8 mouse cellular contexts compared by ENCODE assay signal in the genomic region with DNA sequence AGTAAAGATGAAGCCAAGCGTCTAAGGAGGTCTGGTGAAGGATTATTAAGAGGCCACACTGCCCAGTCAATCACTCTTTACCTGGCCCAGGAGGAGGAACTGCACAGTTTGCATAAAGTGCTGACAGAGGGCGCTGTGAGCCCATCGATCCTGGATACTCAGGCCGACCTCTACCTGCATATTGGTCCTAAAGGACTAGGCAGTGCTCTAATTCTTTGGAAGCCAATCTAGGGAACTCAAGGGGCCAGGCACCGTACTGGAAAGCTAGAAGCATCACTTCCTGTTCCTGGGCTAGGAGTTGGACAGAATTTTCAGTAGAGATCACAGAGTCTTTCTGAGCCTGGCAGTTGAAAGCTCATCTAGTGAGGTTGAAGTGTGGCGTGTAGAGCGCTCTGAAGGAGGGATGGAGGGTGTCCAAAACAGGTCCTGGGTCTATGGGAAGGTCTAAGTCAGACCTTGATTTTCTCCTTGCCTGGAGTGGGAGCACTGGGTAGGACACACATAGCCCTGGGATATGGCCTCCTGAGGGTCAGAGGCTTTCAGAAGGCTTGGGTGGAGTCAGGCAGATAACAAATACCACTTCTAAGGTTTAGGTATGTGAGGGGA. TPM values are rescaled to one million over a fixed set of nuclear protein-coding genes. Genes with fewer than 3 reads are reported as not detected.
DNase-seq lines count a peak whose midpoint lies in the region; ATAC-seq and TF ChIP-seq lines count a peak whose summit lies in the region.

No protein-coding gene starts in this region.

- peak; percentile 64 for DNase-seq in layer of hippocampus, adult 11-12 months (ENCODE audit: low spot score)
- DNase-seq in layer of hippocampus, adult 8-10 months (ENCODE audit: low spot score in 2 of 2): no peak
- DNase-seq in G1E (ENCODE audit: low spot score): no peak
- peak; percentile 41 for DNase-seq in heart, postnatal 0 days (ENCODE audit: low spot score)
- peak; percentile 46 to 75 for DNase-seq in spleen, postnatal 10 days (ENCODE audit: low spot score in 2 of 2)
- no peak for DNase-seq in right cerebral cortex, postnatal 36 days (ENCODE audit: low spot score in 2 of 2)

- no peak overlapping the region for H3K4me2 ChIP-seq in heart, postnatal 0 days (ENCODE audit: low read depth, low read length)
- H3K4me2 ChIP-seq in limb, embryonic 15.5 days: no peak overlapping the region

- TF ChIP-seq EP300 in heart, postnatal 0 days (IDR thresholded peaks at IDR 0.05; ENCODE audit: low read depth): no peak

- H3K9me3 ChIP-seq in G1E (replicated peaks): no peaks in the 10 kb centered on the region
- no peaks in the 10 kb centered on the region for H3K9me3 ChIP-seq in heart, postnatal 0 days (replicated peaks; ENCODE audit: control insufficient read depth, low read length)
- H3K9me3 ChIP-seq in limb, embryonic 15.5 days: no peaks in the 10 kb centered on the region

- H3K4me1 ChIP-seq in G1E (ENCODE audit: insufficient read depth, low read depth, low read length): peaks cover 57% of the 10 kb centered on the region
- H3K4me1 ChIP-seq in heart, postnatal 0 days (ENCODE audit: control insufficient read depth, insufficient read depth): peaks cover 15% of the 10 kb centered on the region
- H3K4me1 ChIP-seq in limb, embryonic 15.5 days: peaks cover 35% of the 10 kb centered on the region

- WGBS in heart, postnatal 0 days: 16% methylated on average over 7 of the region's 7 CpGs
- 16% methylated on average over 7 of the region's 7 CpGs for WGBS in limb, embryonic 15.5 days

- H3K27ac ChIP-seq in heart, postnatal 0 days (ENCODE audit: low read depth): peak overlapping the region; percentile 75
- H3K27ac ChIP-seq in limb, embryonic 15.5 days: peak overlapping the region; percentile 22; the same call in 1 of the 2 replicates

- H3K27me3 ChIP-seq in G1E (ENCODE audit: insufficient read depth, low read length): peaks cover 27% of the 10 kb centered on the region
- H3K27me3 ChIP-seq in heart, postnatal 0 days (ENCODE audit: control insufficient read depth, insufficient read depth, low read length): no peaks in the 10 kb centered on the region
- H3K27me3 ChIP-seq in limb, embryonic 15.5 days: no peaks in the 10 kb centered on the region

- H3K36me3 ChIP-seq in G1E (replicated peaks): peaks cover 28% of the 10 kb centered on the region
- 0 out of 2 replicates have a peak, but pooled peaks cover 7% of the 10 kb centered on the region for H3K36me3 ChIP-seq in heart, postnatal 0 days (replicated peaks; ENCODE audit: control insufficient read depth, insufficient read depth, low read length)
- peaks cover 18% of the 10 kb centered on the region for H3K36me3 ChIP-seq in limb, embryonic 15.5 days

- ATAC-seq in G1E (ENCODE audit: extremely low read depth, insufficient number of reproducible peaks, low FRiP score, poor library complexity, severe bottlenecking): no peak
- ATAC-seq in common myeloid progenitor, adult 5-6 weeks (replicated peaks; ENCODE audit: low read depth, poor library complexity, severe bottlenecking): peak; percentile 6; the same call in 1 of the 2 replicates
- ATAC-seq in heart, postnatal 0 days (ENCODE audit: insufficient read depth, low read depth): 0 out of 2 replicates have a peak, but pooled peaks have one; percentile 7
- ATAC-seq in limb, embryonic 15.5 days (ENCODE audit: insufficient number of reproducible peaks, low FRiP score, low TSS enrichment, low read depth): no peak

- no peak overlapping the region for H3K9ac ChIP-seq in heart, postnatal 0 days (replicated peaks; ENCODE audit: low read depth, low read length)
- H3K9ac ChIP-seq in limb, embryonic 15.5 days: 0 out of 2 replicates have a peak overlapping the region, but pooled peaks have one; percentile 14

- H3K4me3 ChIP-seq in G1E (ENCODE audit: low read depth, low read length): no peak overlapping the region
- no peak overlapping the region for H3K4me3 ChIP-seq in heart, postnatal 0 days (ENCODE audit: low read depth, low read length)
- H3K4me3 ChIP-seq in limb, embryonic 15.5 days: no peak overlapping the region

- 0 out of 2 replicates have a peak, but pooled peaks have one; percentile 32 for TF ChIP-seq CTCF in G1E (IDR thresholded peaks at IDR 0.05; ENCODE audit: low read depth, low read length)
- peak; percentile 81 for TF ChIP-seq CTCF in heart, postnatal 0 days (IDR thresholded peaks at IDR 0.05; ENCODE audit: low read depth)

RNA-seq across cellular contexts. Expression of gene Trim46, which starts 4.4 kb away (rescaled TPM):
- 10 to 100 TPM; 74.0 to 89.3 (median 80.2) TPM for total RNA-seq in layer of hippocampus, adult 8-10 months (2022)
- total RNA-seq in G1E (2014; fragmentation: Nextera tagmentation) (1.8 and 10.1 TPM in 2 replicates), G1E (2017) (0.64 and 0.76 TPM in 2 replicates)
- 2.7 and 2.8 TPM in 2 replicates for polyA plus RNA-seq in G1E (2012)
- 0.49 and 7.1 TPM in 2 replicates for total RNA-seq in common myeloid progenitor, adult 5-6 weeks (2017)
- total RNA-seq in heart, postnatal 0 days (2014; rRNA removed; ENCODE audit: low replicate concordance): 0.08 and 0.62 TPM in 2 replicates
- 0.44 and 0.45 TPM in 2 replicates for polyA plus RNA-seq in heart, postnatal 0 days (2015; fragmentation: Nextera tagmentation; extraction: Ambion mirVana)
- polyA plus RNA-seq in limb, embryonic 15.5 days (2015; fragmentation: Nextera tagmentation; extraction: Ambion mirVana): 4.0 and 4.7 TPM in 2 replicates

RNA-seq across cellular contexts. Expression of gene Krtcap2, which starts 4.8 kb away (rescaled TPM):
- total RNA-seq in layer of hippocampus, adult 8-10 months (2022): 10 to 100 TPM; 73.9 to 82.9 (median 79.4) TPM
- 105 and 132 TPM in 2 replicates for total RNA-seq in G1E (2014; fragmentation: Nextera tagmentation)
- 86.4 and 106 TPM in 2 replicates for total RNA-seq in G1E (2017)
- polyA plus RNA-seq in G1E (2012): 145 and 167 TPM in 2 replicates
- total RNA-seq in common myeloid progenitor, adult 5-6 weeks (2017): 142 and 159 TPM in 2 replicates
- total RNA-seq in heart, postnatal 0 days (2014; rRNA removed; ENCODE audit: low replicate concordance): 41.8 and 76.1 TPM in 2 replicates
- 192 and 216 TPM in 2 replicates for polyA plus RNA-seq in heart, postnatal 0 days (2015; fragmentation: Nextera tagmentation; extraction: Ambion mirVana)
- 307 and 334 TPM in 2 replicates for polyA plus RNA-seq in limb, embryonic 15.5 days (2015; fragmentation: Nextera tagmentation; extraction: Ambion mirVana)

RNA-seq across cellular contexts. Expression of gene Dpm3, which starts 8.6 kb away (rescaled TPM):
- 10 to 100 TPM; 44.2 to 67.3 (median 61.7) TPM for total RNA-seq in layer of hippocampus, adult 8-10 months (2022)
- total RNA-seq in G1E (2014; fragmentation: Nextera tagmentation): 13.2 and 13.5 TPM in 2 replicates
- total RNA-seq in G1E (2017): 47.7 and 54.5 TPM in 2 replicates
- 178 and 207 TPM in 2 replicates for polyA plus RNA-seq in G1E (2012)
- 63.6 and 66.6 TPM in 2 replicates for total RNA-seq in common myeloid progenitor, adult 5-6 weeks (2017)
- 271 and 450 TPM in 2 replicates for total RNA-seq in heart, postnatal 0 days (2014; rRNA removed; ENCODE audit: low replicate concordance)
- 80.3 and 85.9 TPM in 2 replicates for polyA plus RNA-seq in heart, postnatal 0 days (2015; fragmentation: Nextera tagmentation; extraction: Ambion mirVana)
- polyA plus RNA-seq in limb, embryonic 15.5 days (2015; fragmentation: Nextera tagmentation; extraction: Ambion mirVana): 131 and 161 TPM in 2 replicates

RNA-seq across cellular contexts. Expression of gene Slc50a1, which starts 19.8 kb away (rescaled TPM):
- 10 to 100 TPM; 51.8 to 69.9 (median 58.2) TPM for total RNA-seq in layer of hippocampus, adult 8-10 months (2022)
- total RNA-seq in G1E (2014; fragmentation: Nextera tagmentation): not detected in 2 replicates
- 0.66 TPM in 1 of 2 replicates, not detected in the other for total RNA-seq in G1E (2017)
- polyA plus RNA-seq in G1E (2012): not detected in 2 replicates
- total RNA-seq in common myeloid progenitor, adult 5-6 weeks (2017): 32.5 and 65.3 TPM in 2 replicates
- total RNA-seq in heart, postnatal 0 days (2014; rRNA removed; ENCODE audit: low replicate concordance): 33.7 and 54.2 TPM in 2 replicates
- 50.7 and 52.0 TPM in 2 replicates for polyA plus RNA-seq in heart, postnatal 0 days (2015; fragmentation: Nextera tagmentation; extraction: Ambion mirVana)
- polyA plus RNA-seq in limb, embryonic 15.5 days (2015; fragmentation: Nextera tagmentation; extraction: Ambion mirVana): 91.9 and 92.8 TPM in 2 replicates

RNA-seq across cellular contexts. Expression of gene Muc1, which starts 21.7 kb away (rescaled TPM):
- total RNA-seq in layer of hippocampus, adult 8-10 months (2022): 1 to 10 TPM in 2 of 4 experiments, under 1 TPM in 2; 0.37 to 1.7 (median 1.2) TPM
- total RNA-seq in G1E (2014; fragmentation: Nextera tagmentation): 0.34 TPM in 1 of 2 replicates, not detected in the other
- 0.06 and 0.16 TPM in 2 replicates for total RNA-seq in G1E (2017)
- polyA plus RNA-seq in G1E (2012): not detected in 2 replicates
- total RNA-seq in common myeloid progenitor, adult 5-6 weeks (2017): 0.29 TPM in 1 of 2 replicates, not detected in the other
- total RNA-seq in heart, postnatal 0 days (2014; rRNA removed; ENCODE audit: low replicate concordance): 9.3 TPM in 1 of 2 replicates, not detected in the other
- 0.20 and 0.69 TPM in 2 replicates for polyA plus RNA-seq in heart, postnatal 0 days (2015; fragmentation: Nextera tagmentation; extraction: Ambion mirVana)
- polyA plus RNA-seq in limb, embryonic 15.5 days (2015; fragmentation: Nextera tagmentation; extraction: Ambion mirVana): 0.64 and 0.68 TPM in 2 replicates

Comparison
In these comparisons a context has a peak if more than half of its experiments do, and no peak if none do; other contexts are left out.
1. DNase-seq: peak in layer of hippocampus, adult 11-12 months (single experiment), heart, postnatal 0 days (single experiment) and spleen, postnatal 10 days (2 of 2); none in layer of hippocampus, adult 8-10 months (0 of 2), G1E (single experiment) and right cerebral cortex, postnatal 36 days (0 of 2).
2. ATAC-seq: peak in common myeloid progenitor, adult 5-6 weeks (single experiment) and heart, postnatal 0 days (single experiment); none in G1E (single experiment) and limb, embryonic 15.5 days (single experiment).